Mouse (Mus musculus): ENCODE data around the gene Rph3a.

DNA sequence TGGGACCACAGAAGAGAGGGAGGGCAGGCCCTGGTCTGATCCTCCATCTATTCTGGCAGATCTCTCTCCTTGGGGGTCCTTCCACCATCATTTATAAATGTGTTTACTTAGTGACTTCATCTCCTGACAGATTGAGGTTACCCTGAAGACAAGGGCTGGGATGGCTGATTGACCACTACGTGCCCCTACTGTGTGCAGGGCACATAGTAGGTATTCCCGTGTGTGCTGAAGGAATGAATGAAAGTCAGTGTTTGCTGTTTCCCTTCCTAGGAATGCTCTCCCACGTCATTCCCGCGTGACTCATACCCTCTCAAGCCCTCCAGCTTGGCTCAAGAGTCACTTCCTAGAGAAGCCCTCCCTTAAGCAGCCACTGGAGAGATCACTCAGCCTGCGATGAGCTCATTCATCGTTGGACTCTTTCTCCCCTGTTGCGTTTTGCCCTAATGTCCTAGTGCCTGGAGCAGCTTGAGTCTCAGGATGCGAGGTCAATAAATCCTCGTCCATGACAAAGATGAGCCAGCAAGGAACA is 57.6 kb downstream of the Rph3a start:
- no peak for TF ChIP-seq TBP (conservative IDR thresholded peaks at IDR 0.05; ENCODE audit: low read depth, low read length)
- no peak for TF ChIP-seq ETS1 (conservative IDR thresholded peaks at IDR 0.05; ENCODE audit: low read depth, low read length)
- no peak for TF ChIP-seq CTCF (conservative IDR thresholded peaks at IDR 0.05 in 1 of 2, IDR thresholded peaks at IDR 0.05 in 1 of 2; ENCODE audit: low read depth in 2 of 2, low read length in 2 of 2)
- TF ChIP-seq POLR2A (IDR thresholded peaks at IDR 0.05; ENCODE audit: low read depth, low read length), result no peak
- no peak for TF ChIP-seq HCFC1 (IDR thresholded peaks at IDR 0.05; ENCODE audit: low read depth, low read length)
- no peak for TF ChIP-seq SIN3A (IDR thresholded peaks at IDR 0.05; ENCODE audit: low read length)
- no peak for TF ChIP-seq MAZ (IDR thresholded peaks at IDR 0.05; ENCODE audit: low read depth, low read length)
- TF ChIP-seq RCOR1 (conservative IDR thresholded peaks at IDR 0.05; ENCODE audit: low read depth, low read length), result no peak
- TF ChIP-seq KAT2A (IDR thresholded peaks at IDR 0.05; ENCODE audit: insufficient replicate concordance, low read length), result no peak
- no peak for TF ChIP-seq USF1 (IDR thresholded peaks at IDR 0.05; ENCODE audit: low read depth, low read length)

All from CH12.LX (cell line).